Mouse (Mus musculus) frontal cortex, postnatal 36 days (tissue): Measurements from ENCODE around the gene Nap1l2.
"Not testable (repeated sequence)": the region's sequence is repeated elsewhere in the genome, so short reads cannot be mapped to it uniquely, and the experiment has no call there.

ENCODE experiments used
- DNase-seq, 2 experiments: peaks; one replicate each; pipeline ENCODE4 v3.0.0; 2022; ENCODE audit warnings: low spot score in 2 of 2

Nap1l2 gene

DNA sequence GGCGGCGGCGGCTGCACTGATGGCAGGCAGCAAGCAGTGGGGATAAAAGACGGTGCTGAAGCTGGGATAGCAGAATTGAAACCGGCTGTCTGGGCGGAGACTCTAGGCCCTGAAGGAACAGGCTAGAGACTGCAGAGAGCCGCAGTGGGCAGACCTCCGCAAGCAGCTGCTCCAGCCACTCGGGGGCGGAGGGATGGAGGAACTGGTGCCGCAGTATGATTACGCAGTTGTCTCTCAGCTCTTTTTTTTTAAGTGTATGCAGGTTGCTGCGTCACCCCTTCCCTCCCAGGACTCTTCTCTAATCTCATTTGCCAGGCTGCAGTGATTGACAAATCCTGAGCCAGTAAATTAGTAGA, at the start of gene Nap1l2:
Nap1l2 (minus strand) TSS at position 210 of the 356 bp plus-strand sequence.
- peak; percentile 69 to 86 for DNase-seq

DNA sequence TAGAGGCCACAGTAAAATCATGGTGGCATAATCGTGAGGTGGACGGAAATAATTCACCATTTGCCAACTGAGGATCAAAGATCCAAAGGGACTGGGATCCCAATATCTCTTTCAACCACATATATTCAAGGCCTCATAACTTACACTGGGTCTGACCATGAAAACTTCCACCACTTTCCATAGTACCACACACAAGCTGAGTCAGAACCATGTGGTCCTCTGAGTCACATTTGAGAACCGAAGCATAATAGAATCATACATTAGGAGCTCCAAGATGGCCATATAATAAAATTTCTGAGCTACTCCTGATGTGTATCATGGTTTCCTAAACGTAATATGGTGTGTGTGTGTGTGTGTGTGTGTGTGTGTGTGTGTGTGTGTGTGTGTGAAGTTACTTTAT, 28.8 kb upstream of the Nap1l2 start:
- no peak for DNase-seq

DNA sequence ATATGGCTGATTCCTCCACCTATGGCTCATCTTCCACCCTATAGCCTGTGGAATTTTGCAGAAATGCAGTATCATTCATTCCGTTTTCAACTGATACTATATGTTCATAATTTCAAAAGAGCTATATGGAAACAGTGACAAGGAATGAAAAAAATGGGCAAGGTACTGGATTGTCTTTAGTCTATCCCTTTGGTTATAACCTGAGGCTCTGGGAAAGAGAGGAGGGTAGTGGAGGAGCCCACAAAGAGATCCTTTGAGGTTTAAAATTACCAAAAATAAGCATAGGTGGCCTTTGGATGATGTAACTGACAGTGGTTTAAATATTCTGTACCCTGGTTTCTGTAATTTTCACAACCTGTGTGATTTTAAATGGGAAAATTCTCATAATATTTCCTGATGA, 389 bp upstream of the Nap1l2 start:
- no peak for DNase-seq

DNA sequence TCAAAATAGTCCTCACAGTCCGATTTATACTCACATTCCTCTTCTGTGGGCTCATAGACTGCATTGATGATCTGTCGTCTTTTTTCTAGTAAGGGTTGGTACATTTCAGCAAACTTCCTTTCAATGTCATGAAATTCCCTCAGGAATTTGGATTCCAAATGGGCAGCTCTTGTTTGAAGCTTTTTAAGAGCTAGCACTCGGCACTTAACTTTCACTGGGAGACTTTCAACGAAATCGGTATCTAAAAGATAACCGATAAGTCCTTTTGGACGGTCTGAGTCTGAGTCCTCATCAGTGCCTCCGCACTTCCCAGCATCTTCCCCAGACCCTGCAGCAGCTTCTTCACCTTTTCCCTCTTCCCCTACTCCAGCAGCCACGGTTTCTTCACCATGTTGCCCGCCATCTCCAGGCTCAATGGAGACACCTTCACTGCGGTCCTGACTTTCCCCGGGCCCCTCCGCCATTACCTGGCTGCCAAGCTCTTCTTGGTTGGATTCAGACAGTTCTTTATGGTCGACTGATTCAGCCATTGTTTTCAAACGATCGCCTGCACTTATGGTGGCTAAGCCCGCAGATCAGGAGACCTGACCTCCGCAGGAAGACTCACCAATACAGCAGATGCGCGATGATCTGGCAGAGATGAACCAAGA, 534 bp downstream of the Nap1l2 start:
- DNase-seq, result no peak

DNA sequence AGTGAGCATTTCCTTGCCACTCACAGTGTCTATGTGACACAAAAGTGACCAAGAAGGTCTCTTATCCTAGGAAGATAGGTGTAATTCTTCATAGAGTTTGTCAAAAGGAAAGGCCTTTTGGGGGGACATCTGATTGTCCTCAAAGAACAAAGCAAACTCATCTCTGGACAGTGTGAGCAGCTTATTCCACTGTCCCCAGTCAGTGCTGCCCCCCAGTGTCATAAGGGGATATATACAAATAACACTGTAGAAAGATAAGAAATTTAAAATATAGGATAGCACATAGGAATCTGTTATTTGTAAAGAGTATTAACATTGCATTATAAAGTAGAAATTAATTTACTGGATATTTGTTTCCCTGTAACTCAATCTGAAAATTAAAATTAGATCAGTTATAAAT, 2.9 kb downstream of the Nap1l2 start:
- peak in 1 of 2 experiments; percentile 7 for DNase-seq

DNA sequence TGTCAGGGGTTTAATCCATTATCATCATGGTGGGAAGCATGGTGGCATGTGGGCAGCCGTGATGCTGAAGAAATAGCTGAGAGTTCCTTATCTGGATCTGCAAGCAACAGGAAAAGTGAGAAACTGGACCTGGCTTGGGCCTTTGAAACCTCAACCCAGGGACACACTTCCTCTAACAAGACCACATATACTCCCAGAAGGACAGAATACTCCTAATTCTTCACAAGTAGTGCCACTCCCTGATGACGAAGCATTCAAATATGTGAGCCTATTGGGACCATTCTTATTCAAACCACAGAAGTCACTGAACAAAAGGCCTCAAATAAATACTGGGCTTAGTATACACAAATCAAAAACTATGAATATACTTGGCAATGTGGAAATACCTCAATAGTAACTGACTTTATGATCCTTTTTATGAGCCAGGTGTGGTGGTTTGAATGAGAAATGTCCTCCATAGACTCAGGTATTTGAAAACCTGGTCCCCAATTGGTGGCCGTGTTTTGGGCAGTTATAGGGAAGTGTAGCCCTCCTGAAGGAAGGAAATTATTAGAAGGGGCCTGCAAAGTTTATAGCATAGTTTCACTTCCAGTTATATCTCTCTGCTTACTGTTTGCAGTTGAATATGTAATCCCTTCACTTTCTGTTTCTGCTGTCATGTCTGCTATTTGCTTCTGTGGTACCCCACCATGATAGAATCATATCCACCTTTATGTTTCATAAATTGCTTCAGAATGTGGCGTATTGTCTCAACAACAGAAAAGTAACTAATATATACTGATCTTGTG, 6.5 kb downstream of the Nap1l2 start:
- DNase-seq, result no peak

GRCm38 (mm10) chrX:103164948-103165605, 21.4 kb downstream of the Nap1l2 start:
- not testable (repeated sequence) for DNase-seq

DNA sequence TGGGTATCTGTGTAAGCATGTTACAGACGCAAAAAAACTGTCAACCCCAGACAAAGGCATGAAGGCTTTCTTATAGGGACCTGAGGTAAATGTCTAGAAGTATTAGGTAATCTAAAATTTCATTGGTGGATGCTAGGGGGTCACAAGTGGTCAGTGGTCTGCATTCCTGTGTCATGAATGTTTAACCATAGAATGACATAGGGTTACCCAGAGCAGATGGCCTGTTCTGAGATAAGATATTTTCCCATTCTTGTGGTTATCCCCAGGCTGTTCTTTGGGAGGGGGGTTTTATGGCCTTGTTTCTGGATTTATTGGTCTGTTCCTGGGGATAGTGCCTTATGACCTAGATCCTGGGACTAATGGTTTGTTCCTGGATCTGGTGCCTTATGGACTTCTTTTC, 30.3 kb downstream of the Nap1l2 start:
- no peak for DNase-seq

DNA sequence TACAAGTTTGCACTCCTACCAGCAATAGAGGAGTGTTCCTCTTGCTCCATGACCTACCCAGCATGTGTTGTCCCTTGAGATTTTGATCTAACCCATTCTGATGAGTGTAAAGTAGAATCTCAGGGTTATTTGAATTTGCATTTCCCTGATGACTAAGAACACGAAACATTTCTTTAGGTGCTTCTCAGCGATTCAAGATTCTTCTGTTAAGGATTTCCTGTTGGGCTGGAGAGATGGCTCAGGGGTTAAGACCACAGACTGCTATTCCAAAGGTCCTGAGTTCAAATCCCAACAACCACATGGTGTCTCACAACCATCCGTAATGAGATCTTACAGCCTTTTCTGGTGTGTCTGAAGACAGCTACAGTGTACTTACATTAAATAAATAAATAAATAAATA, 47.9 kb downstream of the Nap1l2 start:
- DNase-seq, result no peak
